Mouse (Mus musculus) left cerebral cortex, adult 2 months (tissue): ENCODE results near the gene Pcca. TPM values are rescaled to one million over a fixed set of nuclear protein-coding genes. Genes with fewer than 3 reads are reported as not detected.

Experiments used
- DNase-seq, 2 experiments: peaks; one replicate each; pipeline ENCODE4 v3.0.0; 2021 to 2022; ENCODE audit warnings: low spot score in 2 of 2, mixed read lengths in 1 of 2; ENCODE audit errors: extremely low spot score in 1 of 2
- H3K27ac ChIP-seq: fragments of 200-600 bp; 2 replicates; pipeline ENCODE4 v1.8.1; 2022
- H3K4me3 ChIP-seq: fragments of 200-600 bp; 2 replicates; pipeline ENCODE4 v1.8.1; 2022
- CTCF ChIP-seq: fragments of 200-600 bp; IDR thresholded peaks from 2 replicates; pipeline ENCODE4 v1.8.1; 2022; ENCODE audit warnings: antibody characterized with exemption, mild to moderate bottlenecking, moderate library complexity
- intact Hi-C: fragments of 180-260 bp; cut with DNase I; formaldehyde crosslinking; loops from one replicate; pipeline ENCODE4 v1.15.1; 2025
- total RNA-seq, 2 experiments: library from RNA; stranded (reverse); gene quantifications; 2 replicates each; pipeline ENCODE4 v1.2.3; 2021

The Pcca gene
- total RNA-seq, 2 experiments from 2014 or later, result 30.2 to 36.2 TPM

GRCm38 (mm10) chr14:122721750-122722149 lies 187.6 kb downstream of the Pcca start:
- H3K27ac ChIP-seq, result no peak overlapping the region
- DNase-seq, result no peak
- no peak for TF ChIP-seq CTCF
- intact Hi-C loops, result no loop called here
- H3K4me3 ChIP-seq, result no peak overlapping the region

GRCm38 (mm10) chr14:122726456-122726855 lies 192.3 kb downstream of the Pcca start:
- intact Hi-C loops, result no loop called here
- no peak for TF ChIP-seq CTCF
- H3K27ac ChIP-seq, result no peak overlapping the region

GRCm38 (mm10) chr14:122729431-122730073 lies 195.4 kb downstream of the Pcca start:
- Histone ChIP-seq H3K4me3 (no peak overlapping the region), H3K27ac (no peak overlapping the region)
- intact Hi-C loops, result no loop called here
- TF ChIP-seq CTCF, result no peak
- DNase-seq, result no peak

More at GRCm38 (mm10) chr14:122726456-122726855, 192.3 kb downstream of the Pcca start:
- DNase-seq, result no peak
- H3K4me3 ChIP-seq, result no peak overlapping the region

- Histone ChIP-seq H3K27ac (no peak overlapping the region), H3K4me3 (no peak overlapping the region)
- intact Hi-C loops, result no loop called here
- no peak for TF ChIP-seq CTCF
- DNase-seq, result no peak
Observed at GRCm38 (mm10) chr14:122730921-122731551, 196.9 kb downstream of the Pcca start.

GRCm38 (mm10) chr14:122736806-122737205 lies 202.7 kb downstream of the Pcca start:
- no peak for DNase-seq
- no peak for TF ChIP-seq CTCF
- Histone ChIP-seq H3K27ac (no peak overlapping the region), H3K4me3 (no peak overlapping the region)
- intact Hi-C loops, result no loop called here

- intact Hi-C loops, result no loop called here
- no peak for TF ChIP-seq CTCF
- Histone ChIP-seq H3K4me3 (no peak overlapping the region), H3K27ac (no peak overlapping the region)
- no peak for DNase-seq
Observed at GRCm38 (mm10) chr14:122747860-122748842, 214.0 kb downstream of the Pcca start.

GRCm38 (mm10) chr14:122751552-122751951 lies 217.4 kb downstream of the Pcca start:
- TF ChIP-seq CTCF, result peak; percentile 20; the same call in 1 of the 2 replicates
- no peak overlapping the region for H3K27ac ChIP-seq

GRCm38 (mm10) chr14:122753278-122753677 lies 219.2 kb downstream of the Pcca start:
- Histone ChIP-seq H3K27ac (no peak overlapping the region), H3K4me3 (no peak overlapping the region)
- no peak for DNase-seq
- TF ChIP-seq CTCF, result no peak
- intact Hi-C loops, result no loop called here

More at GRCm38 (mm10) chr14:122751552-122751951, 217.4 kb downstream of the Pcca start:
- DNase-seq, result no peak
- no peak overlapping the region for H3K4me3 ChIP-seq
- intact Hi-C loops, result no loop called here

GRCm38 (mm10) chr14:122754311-122754710 lies 220.2 kb downstream of the Pcca start:
- Histone ChIP-seq H3K27ac (no peak overlapping the region), H3K4me3 (no peak overlapping the region)
- TF ChIP-seq CTCF, result no peak
- DNase-seq, result no peak
- intact Hi-C loops, result loop anchor here (2.0 kb wide), 1 partner anchor 84 kb away; no protein-coding TSS in a partner anchor

- Histone ChIP-seq H3K27ac (no peak overlapping the region), H3K4me3 (no peak overlapping the region)
- DNase-seq, result no peak
- intact Hi-C loops, result loop anchor here (2.0 kb wide), 1 partner anchor 83 kb away; no protein-coding TSS in a partner anchor
- TF ChIP-seq CTCF, result no peak
Observed at GRCm38 (mm10) chr14:122755559-122755958, 221.4 kb downstream of the Pcca start.

GRCm38 (mm10) chr14:122756671-122757070 lies 222.5 kb downstream of the Pcca start:
- TF ChIP-seq CTCF, result no peak
- H3K4me3 ChIP-seq, result no peak overlapping the region
- intact Hi-C loops, result no loop called here
- DNase-seq, result no peak
- H3K27ac ChIP-seq, result no peak overlapping the region

- no peak for DNase-seq
- intact Hi-C loops, result no loop called here
- H3K27ac ChIP-seq, result no peak overlapping the region
- no peak overlapping the region for H3K4me3 ChIP-seq
- no peak for TF ChIP-seq CTCF
Observed at GRCm38 (mm10) chr14:122759890-122760289, 225.8 kb downstream of the Pcca start.
